Mouse (Mus musculus) lung, adult 2 months (tissue): ENCODE measurements at regions not wholly inside any gene's neighbourhood (a gene's known extent, or its start where the extent isn't known, plus 50 kb on each side); places are given as distances from the start of the nearest gene placed in this dataset.

Source experiments
- CTCF ChIP-seq: fragments of 200-500 bp; IDR thresholded peaks from 2 replicates; pipeline ENCODE4 v1.5.1; 2011; ENCODE audit warnings: mild to moderate bottlenecking, low read length, control low read depth; ENCODE audit not compliant: insufficient read depth
- POLR2A ChIP-seq: fragments of 200-500 bp; IDR thresholded peaks from 2 replicates; pipeline ENCODE4 v1.6.1; 2011; ENCODE audit warnings: low read depth, mild to moderate bottlenecking, control low read depth, low read length, borderline replicate concordance; ENCODE audit errors: extremely low read depth

DNA sequence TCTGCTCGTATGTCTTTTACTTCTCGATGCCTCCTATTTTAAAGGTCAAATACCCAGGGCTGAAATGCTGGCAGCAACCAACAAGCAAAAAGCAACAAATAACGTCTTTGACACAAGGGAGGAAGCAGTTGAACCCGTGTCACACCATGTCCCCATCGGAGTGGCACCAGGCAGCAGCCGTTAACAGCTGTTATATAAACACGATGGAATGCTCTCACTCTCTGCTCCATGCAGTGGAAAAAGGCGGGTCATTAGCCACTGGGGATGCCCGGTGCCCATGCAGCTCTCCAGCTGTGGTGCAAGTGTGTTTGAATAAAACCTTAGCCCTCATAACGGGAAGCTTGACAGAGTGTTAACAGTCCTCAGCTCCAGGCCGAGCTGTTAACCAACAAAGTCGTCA is 229.3 kb downstream of the Irx1 start:
- no peak for TF ChIP-seq CTCF
- no peak for TF ChIP-seq POLR2A
